ENCODE assay signal across 8 mouse cellular contexts in the genomic region with DNA sequence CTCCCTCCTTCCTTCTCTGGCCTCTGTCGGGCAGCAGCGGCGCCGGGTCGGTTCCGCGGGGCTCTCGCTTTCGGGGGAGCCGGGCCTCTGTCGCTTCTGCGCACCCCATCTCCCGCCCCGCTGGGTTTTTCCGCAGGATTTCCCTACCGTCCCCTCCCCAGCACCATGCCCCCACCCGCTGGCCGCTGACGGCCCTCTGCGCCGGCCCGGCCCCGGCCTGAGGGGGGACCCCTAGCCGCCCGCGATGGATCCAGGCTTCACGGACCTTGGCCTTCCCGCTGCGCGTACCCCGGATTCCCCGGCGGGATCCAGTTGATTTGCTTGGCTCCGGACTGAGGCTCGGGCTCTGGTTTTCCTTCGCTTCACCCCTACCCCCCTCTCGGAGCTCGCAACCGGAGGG. TPM values are rescaled to one million over a fixed set of nuclear protein-coding genes. Genes with fewer than 3 reads are reported as not detected.
DNase-seq lines count a peak whose midpoint lies in the region; ATAC-seq and TF ChIP-seq lines count a peak whose summit lies in the region.

No protein-coding gene starts in this region.

- no peaks in the 10 kb centered on the region for H3K36me3 ChIP-seq in testis, adult 2 months (ENCODE audit: control insufficient read depth, insufficient read depth, low read length)
- H3K36me3 ChIP-seq in limb, embryonic 12.5 days, result no peaks in the 10 kb centered on the region
- no peaks in the 10 kb centered on the region for H3K36me3 ChIP-seq in stomach, embryonic 15.5 days

- TF ChIP-seq POLR2A in testis, adult 2 months (IDR thresholded peaks at IDR 0.05; ENCODE audit: control insufficient read depth, low read depth, low read length), result no peak

- no peak overlapping the region for H3K27ac ChIP-seq in testis, adult 2 months (ENCODE audit: control insufficient read depth, insufficient read depth, low read depth, low read length)
- H3K27ac ChIP-seq in limb, embryonic 12.5 days, result no peak overlapping the region
- H3K27ac ChIP-seq in stomach, embryonic 15.5 days, result no peak overlapping the region

- H3K9ac ChIP-seq in limb, embryonic 12.5 days (replicated peaks), result peak overlapping the region; percentile 58
- peak overlapping the region; percentile 13; the same call in 1 of the 2 replicates for H3K9ac ChIP-seq in stomach, embryonic 15.5 days

- H3K4me1 ChIP-seq in testis, adult 2 months (ENCODE audit: control insufficient read depth, insufficient read depth, low read length), result peaks cover 15% of the 10 kb centered on the region
- H3K4me1 ChIP-seq in limb, embryonic 12.5 days (replicated peaks), result peaks cover 26% of the 10 kb centered on the region
- H3K4me1 ChIP-seq in stomach, embryonic 15.5 days, result peaks cover 17% of the 10 kb centered on the region

- H3K4me3 ChIP-seq in testis, adult 2 months (ENCODE audit: control insufficient read depth, low read depth, low read length), result peak overlapping the region; percentile 7; the same call in 1 of the 2 replicates
- H3K4me3 ChIP-seq in limb, embryonic 12.5 days (replicated peaks), result peak overlapping the region; percentile 49
- peak overlapping the region; percentile 46 for H3K4me3 ChIP-seq in stomach, embryonic 15.5 days (replicated peaks)

- peaks cover 2% of the 10 kb centered on the region for H3K27me3 ChIP-seq in testis, adult 2 months (ENCODE audit: control insufficient read depth, insufficient read depth, low read length)
- peaks cover 100% of the 10 kb centered on the region for H3K27me3 ChIP-seq in limb, embryonic 12.5 days
- H3K27me3 ChIP-seq in stomach, embryonic 15.5 days (replicated peaks), result peaks cover 78% of the 10 kb centered on the region

- no peak for TF ChIP-seq CTCF in testis, adult 2 months (IDR thresholded peaks at IDR 0.05; ENCODE audit: control insufficient read depth, insufficient read depth, insufficient replicate concordance, low read depth, low read length)

- H3K9me3 ChIP-seq in limb, embryonic 12.5 days, result no peaks in the 10 kb centered on the region
- no peaks in the 10 kb centered on the region for H3K9me3 ChIP-seq in stomach, embryonic 15.5 days

- WGBS in limb, embryonic 12.5 days, result 1% methylated on average over 38 of the region's 39 CpGs
- WGBS in stomach, embryonic 15.5 days, result under 1% methylated on average over 32 of the region's 39 CpGs

- ATAC-seq in limb, embryonic 12.5 days (ENCODE audit: insufficient number of reproducible peaks, insufficient read depth, low FRiP score, low TSS enrichment, low read depth), result no peak
- ATAC-seq in stomach, embryonic 15.5 days (ENCODE audit: insufficient read depth, low FRiP score, low read depth), result no peak

- peak; percentile 34 for DNase-seq in adrenal gland, postnatal 25 days
- no peak for DNase-seq in adrenal gland, postnatal 4 days (ENCODE audit: low spot score in 2 of 2)
- no peak for DNase-seq in testis, postnatal 10 days (ENCODE audit: low spot score)
- DNase-seq in spleen, postnatal 4 days (ENCODE audit: low spot score in 2 of 2), result no peak
- DNase-seq in layer of hippocampus, adult 8-10 months (ENCODE audit: low spot score in 2 of 2), result no peak

- H3K4me2 ChIP-seq in limb, embryonic 12.5 days, result peak overlapping the region; percentile 80
- H3K4me2 ChIP-seq in stomach, embryonic 15.5 days, result peak overlapping the region; percentile 86

RNA-seq across cellular contexts. Expression of gene Slc22a12, which starts 45.0 kb away (rescaled TPM):
- total RNA-seq in adrenal gland, postnatal 25 days (2021), result not detected in 2 replicates
- 10 to 100 TPM in 1 of 2 experiments, under 1 TPM in 1; 0.37 to 10.1 TPM for total RNA-seq in adrenal gland, postnatal 4 days (2021)
- 6.9 and 7.3 TPM in 2 replicates for polyA plus RNA-seq in testis, adult 2 months (2012; rRNA removed)
- polyA plus RNA-seq in limb, embryonic 12.5 days (2016; fragmentation: Nextera tagmentation; extraction: Ambion mirVana), result not detected in 2 replicates
- polyA plus RNA-seq in stomach, embryonic 15.5 days (2015; fragmentation: Nextera tagmentation; extraction: Ambion mirVana), result not detected in 2 replicates
- total RNA-seq in layer of hippocampus, adult 8-10 months (2022), result 1 to 10 TPM in 2 of 4 experiments, under 1 TPM in 2; 0.50 to 1.3 (median 0.96) TPM
